Mouse (Mus musculus): ENCODE data around the gene Fam205c.
A peak's percentile ranks its signal among the peaks of the same experiment; 100 is the strongest.

Fam205c gene

GRCm38 (mm10) chr4:42874134-42874533, at the start of gene Fam205c:
TSS of gene Fam205c (minus strand) at chr4:42874234.
- DNase-seq: no peak

DNA sequence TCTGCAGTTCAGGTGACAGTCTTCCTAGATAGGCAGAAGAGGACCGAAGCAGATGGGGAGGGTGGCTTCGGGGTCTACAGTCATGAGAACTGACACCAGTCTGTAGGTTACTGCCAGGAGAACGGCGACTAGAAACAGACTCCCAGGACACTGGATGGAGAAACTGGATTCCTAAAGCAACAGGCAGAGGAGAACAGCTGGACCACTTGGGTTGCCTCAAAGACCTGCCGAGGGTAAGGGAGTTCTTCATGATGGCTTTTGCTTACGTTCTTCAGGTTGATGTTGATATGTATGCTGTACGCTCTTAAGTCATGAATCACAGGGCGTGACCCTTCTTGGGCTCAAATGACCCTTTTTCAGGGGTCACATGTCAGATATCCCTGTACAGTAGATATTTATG, 48.4 kb upstream of the Fam205c start:
- no peak for DNase-seq

- DNase-seq: no peak
Observed at GRCm38 (mm10) chr4:42922056-42922455, 48.0 kb upstream of the Fam205c start.

DNA sequence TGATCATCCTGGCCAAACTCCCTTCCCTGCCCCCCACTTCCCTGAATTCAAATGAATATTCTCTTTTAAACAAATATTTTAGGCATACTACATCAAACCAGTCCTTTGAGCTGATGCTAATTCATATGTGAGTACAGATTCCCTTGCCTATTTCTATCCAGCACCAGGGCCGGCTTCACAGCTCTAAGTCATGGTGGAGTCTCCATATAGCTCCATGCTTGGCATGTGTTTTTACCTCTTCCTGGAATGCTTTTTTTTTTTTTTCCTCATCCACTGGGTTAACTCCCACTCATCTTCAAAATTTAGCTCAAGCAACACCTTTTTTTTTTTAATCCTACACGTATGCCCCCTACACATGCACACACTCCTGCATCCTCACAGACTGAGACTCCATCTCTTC, 47.5 kb upstream of the Fam205c start:
- DNase-seq: no peak

DNA sequence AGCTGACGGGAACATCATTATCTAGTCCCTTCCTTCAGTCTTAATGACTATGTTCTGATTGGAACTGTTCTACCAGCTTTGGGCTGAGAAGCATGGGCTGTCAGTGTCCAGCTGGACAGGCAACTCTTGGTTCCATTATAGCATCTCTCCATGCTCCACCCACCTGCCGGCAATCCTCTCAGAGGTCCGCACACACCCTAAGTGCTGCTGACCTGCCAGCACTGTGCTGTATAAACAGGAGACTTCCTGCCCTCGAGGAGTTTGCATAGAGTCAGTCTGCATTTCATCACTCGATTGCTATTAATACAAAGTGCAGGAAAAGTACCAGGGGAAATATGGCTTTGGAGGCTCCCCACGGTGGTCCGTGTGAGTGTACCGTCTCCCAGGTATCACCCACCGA, 46.7 kb upstream of the Fam205c start:
- no peak for DNase-seq

DNA sequence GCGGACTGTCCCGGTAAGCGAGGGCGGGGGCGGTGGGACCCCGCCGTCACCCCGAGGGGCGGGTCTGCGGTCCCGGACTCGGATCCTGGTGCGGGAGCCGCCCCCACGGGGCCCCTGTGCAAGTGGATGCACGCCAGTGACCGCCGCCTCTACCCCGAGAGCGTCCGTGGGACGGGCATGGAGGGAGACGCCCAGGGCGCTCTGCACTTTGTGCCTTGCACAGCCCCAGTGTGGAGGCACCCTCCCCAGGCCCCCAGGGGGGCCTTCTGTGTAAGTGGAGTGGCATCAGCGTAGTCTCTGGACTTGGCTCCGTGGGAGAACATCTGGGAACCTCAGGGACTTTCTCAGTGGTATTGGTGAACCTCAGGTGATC, 43.4 kb upstream of the Fam205c start:
- no peak for DNase-seq

- DNase-seq: peak; percentile 6 to 46
Observed at GRCm38 (mm10) chr4:42916617-42917401, 42.8 kb upstream of the Fam205c start, which contains the start of gene Phf24. TSS of gene Phf24 (plus strand) at chr4:42916660.

- no peak for DNase-seq
Observed at GRCm38 (mm10) chr4:42915966-42916365, 41.9 kb upstream of the Fam205c start.

GRCm38 (mm10) chr4:42915311-42915710, 41.3 kb upstream of the Fam205c start:
- no peak for DNase-seq

DNA sequence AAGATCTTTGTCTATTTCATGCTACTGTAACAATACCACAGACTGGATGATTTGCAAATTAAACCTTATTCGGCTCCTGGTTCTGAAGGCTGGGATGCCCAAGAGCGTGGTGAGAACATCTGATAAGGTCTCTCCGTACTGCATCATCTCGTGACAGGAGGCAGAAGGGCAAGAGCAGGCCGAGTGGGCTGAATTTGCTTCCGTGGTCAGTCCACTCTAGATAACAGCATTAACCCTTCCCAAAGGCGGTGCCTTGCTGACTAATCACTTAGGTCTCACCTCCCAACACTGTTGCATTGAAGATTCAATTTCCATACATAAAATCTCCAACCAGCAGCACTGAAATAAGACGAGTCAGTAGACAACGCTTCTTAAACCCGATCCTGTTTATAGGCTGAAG, 39.4 kb upstream of the Fam205c start:
- no peak for DNase-seq

DNA sequence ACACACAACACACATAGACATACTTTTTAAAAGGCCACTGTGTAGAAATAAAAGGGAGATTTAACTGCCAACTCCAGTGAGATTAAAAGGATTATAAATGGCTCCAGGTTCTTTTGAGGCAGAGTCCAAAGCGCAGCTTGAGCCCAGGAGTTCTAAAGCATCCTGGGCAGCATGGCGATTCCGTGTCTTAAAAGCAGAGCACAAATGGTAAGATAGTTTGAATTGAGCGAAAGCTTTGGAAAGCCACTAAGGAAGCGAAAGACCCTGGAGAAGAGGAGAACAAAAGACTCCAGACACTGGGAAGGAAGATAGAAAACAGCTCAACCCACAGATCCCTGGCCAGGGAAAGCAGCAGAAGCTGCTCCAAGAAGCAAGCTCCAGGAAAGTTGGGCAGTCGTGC, 30.9 kb upstream of the Fam205c start:
- DNase-seq: no peak

GRCm38 (mm10) chr4:42904523-42904922, 30.5 kb upstream of the Fam205c start:
- DNase-seq: no peak

DNA sequence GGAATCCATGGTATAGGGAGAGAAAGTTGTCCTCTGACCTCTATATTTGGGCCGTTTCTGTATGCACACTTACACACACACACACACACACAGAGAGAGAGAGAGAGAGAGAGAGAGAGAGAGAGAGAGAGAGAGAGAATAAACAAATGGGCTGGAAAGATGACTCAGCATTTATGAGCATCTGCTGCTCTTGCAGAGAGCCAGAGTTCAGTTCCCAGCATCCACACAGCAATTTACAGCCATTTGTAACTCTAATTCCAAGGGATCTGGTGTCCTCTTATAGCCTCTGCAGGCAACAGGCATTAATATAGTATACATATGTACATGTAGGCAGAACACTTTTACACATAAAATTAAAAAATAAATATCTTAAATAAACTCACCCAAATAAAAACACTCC, 29.9 kb upstream of the Fam205c start:
- no peak for DNase-seq

DNA sequence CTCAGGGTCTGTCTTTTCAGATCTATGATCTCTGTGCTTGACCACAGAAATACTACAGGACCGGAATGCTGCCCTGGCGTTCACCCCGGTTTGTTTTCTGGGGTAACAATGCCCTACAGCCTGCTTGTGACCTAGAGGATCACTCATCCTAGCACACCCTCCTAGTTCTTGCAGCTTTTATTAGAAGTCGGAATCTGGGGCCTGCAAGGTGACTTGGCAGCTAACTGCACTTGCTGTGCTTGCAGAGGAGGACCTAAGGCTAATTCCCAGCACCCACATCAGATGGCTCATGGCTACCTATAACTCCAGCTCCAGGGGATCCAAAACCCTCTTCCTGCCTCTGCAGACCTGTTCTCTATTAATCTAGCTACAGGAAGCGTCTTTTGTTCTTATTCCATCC, 28.7 kb upstream of the Fam205c start:
- no peak for DNase-seq

DNA sequence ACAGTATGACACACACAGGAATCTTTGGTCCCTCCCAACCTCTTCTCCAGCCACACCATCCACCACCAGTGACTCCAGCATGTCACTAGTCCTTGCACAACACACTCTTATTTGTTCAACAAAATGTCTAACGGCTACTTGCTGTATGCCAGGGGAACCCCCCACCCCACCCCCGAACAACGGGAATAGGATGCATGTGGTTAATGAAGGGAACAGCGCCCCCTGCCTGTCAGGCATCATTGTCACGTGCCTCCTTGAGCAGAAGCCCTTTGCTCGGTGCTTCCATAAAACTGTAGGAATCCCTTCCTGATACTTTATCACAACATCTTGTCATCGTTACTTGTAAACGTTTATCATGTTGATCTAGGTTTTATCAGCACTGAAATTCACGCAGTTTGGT, 28.1 kb upstream of the Fam205c start:
- DNase-seq: peak in 1 of 2 experiments; percentile 32

DNA sequence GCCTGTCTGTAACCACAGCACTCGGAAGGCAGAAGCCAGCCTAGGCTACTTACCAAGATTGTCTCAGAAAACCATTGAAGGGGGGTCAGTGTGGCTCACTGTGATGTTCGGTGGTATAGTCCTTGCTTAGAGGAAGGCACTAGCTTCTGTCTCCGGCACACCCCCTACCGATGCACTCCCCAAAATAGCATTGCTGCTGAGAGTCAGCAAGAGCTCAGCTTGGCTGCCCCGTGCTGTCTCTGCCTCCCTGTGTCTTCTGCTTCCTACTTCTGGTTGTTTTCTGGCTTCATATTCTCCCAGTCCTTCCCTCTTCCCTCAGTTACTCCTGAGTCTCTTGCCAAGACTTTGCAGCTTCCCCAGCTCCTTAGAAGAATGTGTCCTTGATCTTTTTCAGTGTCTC, 26.8 kb upstream of the Fam205c start:
- no peak for DNase-seq

- DNase-seq: no peak
Observed at GRCm38 (mm10) chr4:42898914-42899313, 24.9 kb upstream of the Fam205c start.

DNA sequence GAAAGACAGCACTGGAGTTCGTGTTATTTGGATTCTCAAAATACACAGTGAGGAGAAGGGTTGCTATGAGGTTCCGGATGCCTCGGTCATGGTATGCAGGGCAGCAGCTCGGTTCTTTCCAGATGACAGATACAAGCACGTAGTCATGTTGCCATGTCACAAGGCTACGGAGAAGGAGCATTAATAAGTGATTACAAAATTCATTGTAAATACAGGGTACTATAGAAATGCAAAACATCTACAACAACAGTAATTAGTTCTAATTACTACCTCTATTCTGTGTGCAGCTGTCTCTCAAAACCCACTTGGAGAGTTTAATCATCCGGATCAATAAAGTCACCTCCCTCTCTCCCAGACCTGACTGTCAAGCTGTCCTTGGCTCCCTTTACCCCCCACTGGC, 21.1 kb upstream of the Fam205c start:
- no peak for DNase-seq

GRCm38 (mm10) chr4:42891176-42891575, 17.1 kb upstream of the Fam205c start:
- no peak for DNase-seq

GRCm38 (mm10) chr4:42888806-42889205, 14.8 kb upstream of the Fam205c start:
- no peak for DNase-seq

- DNase-seq: no peak
Observed at GRCm38 (mm10) chr4:42886926-42887325, 12.9 kb upstream of the Fam205c start.

DNA sequence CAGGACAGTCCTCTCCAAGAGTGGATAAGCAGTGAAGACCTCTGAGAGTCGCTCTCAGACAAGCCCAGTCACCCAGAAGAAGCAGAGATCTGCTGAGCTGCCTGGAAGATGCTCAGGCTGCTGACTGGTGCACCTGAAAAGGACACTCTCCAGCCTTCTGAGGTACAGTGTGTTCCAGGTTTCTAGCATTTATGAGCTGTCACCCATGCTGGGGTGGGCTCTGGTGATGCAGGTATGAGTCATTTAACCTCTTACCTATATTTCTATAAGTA, 6.6 kb upstream of the Fam205c start:
- no peak for DNase-seq

DNA sequence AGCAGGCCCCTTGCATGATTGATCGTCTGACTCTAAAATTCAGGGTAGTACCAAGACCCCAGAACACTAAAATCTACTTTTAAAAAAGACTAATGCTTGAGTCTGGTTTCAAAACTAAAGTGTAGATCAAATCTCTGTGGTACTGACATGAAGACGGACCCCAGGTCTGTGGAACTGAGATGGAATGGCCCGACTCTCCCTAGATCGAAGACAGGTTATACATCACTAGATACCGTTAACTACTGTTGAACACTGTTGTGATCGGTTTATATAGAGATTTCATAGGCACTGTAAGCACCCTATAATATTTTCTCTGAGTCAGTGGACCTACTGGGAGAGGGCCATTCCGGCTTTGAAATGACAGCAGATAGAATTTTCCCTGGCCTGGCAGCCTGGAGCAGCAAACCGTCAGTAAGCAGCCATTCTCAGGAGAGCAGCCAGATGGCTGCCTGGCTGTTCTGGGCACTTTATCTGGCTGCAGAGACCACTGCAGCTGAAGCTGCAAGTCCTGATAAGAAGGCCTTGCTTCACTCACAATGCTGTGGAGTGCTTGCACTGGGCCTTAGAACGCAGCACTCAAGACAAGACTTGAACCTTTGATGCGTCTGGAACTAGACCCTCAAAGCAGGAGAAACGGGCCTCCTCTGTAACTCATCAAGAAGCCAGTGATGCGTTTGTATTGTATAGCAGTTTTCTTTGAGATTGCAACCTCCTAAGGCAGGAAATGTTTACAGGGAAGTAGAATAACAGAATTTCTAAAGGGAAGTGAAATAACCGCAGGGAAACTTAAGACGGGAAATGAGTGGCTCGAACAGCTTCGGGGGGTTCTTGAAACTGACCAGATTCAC, 6.0 kb upstream of the Fam205c start:
- no peak for DNase-seq

DNA sequence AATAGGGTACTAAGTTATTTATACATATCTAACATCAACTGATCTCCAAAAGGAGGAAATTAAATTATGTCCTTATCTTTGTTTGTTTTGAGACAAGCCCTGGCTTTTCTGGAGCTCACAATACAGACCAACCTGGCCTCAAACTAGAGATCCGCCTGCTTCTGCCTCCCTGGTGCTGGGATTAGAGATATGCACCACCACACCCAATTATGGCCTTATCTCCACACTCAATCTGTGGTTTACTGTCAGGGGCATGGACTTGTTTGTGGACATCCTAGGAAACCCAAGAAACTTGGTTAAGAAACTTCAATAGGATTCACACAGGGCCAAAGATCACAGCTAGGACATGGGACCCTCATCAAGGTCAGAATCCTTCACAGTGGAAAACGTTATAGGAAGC, 3.6 kb upstream of the Fam205c start:
- DNase-seq: no peak

All from kidney, postnatal 36 days (tissue).